Mouse (Mus musculus): Measurements from ENCODE around the gene Pcare. TPM values are rescaled to one million over a fixed set of nuclear protein-coding genes. Genes with fewer than 3 reads are reported as not detected.

Pcare gene
- polyA plus RNA-seq, 1 experiment from 2014 or later: not detected

DNA sequence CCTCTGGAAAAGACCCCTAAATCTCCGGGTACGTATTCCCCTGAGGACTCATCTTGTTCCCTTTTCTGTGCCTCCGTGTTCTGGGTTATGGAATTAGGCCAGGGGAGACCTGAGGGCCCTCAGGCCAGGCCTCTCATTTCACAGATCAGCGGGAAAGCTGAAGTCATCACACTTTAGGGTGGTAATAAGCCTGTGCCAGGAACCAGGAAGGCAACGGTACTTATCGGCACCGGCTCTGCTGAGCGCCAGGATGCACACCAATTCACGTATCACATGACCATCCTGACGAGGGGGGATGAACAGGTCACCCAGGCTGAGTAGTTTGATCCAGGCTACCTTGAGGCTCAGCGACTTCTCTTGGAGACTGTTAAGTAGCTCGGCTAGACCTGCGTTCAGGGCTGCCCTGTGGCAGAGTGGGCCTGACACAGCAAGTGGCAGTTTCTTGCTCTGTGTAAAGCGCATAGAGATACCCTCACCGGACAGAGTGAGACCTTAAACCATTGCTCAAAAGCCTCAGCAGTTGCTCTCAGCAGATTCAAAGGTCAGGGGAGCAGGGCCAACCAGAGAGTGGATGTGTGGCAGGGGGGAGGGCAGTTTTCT, 56.9 kb downstream of the Pcare start:
- no peaks in the 10 kb centered on the region; the same call in 1 of the 2 replicates for H3K4me1 ChIP-seq (replicated peaks; ENCODE audit: control insufficient read depth, insufficient read depth, low read length)
- WGBS: 76% methylated on average over 15 of the region's 15 CpGs

DNA sequence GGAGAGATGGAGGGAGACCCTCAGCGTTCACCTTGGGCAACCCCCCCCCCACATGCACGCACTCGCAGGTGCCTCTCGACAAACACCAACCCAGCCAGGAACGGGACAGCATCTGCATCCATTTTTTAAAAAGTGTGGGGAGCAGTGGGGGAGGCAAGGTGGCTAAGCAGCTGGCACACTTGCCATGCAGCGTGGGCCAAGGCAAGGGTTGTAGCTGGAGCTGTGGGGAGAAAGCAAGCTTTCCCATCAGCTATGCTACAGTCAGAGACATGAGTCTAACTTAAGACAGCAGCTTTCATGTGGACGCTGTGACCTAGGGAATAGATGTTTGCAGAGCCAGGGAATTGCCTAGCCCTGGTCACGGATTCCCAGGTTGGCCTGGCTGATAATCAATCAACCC, 57.5 kb downstream of the Pcare start:
- 84% methylated on average over 8 of the region's 8 CpGs for WGBS
- H3K4me3 ChIP-seq (ENCODE audit: low read depth, low read length): no peak overlapping the region
- no peak overlapping the region for H3K27ac ChIP-seq (ENCODE audit: low read depth, low read length)
- ATAC-seq (replicated peaks; ENCODE audit: low FRiP score): no peak
- H3K9me3 ChIP-seq (ENCODE audit: control insufficient read depth, low read length): no peaks in the 10 kb centered on the region
- DNase-seq (ENCODE audit: low spot score): no peak
- H3K36me3 ChIP-seq (ENCODE audit: control insufficient read depth, insufficient read depth, low read length): no peaks in the 10 kb centered on the region
- H3K9ac ChIP-seq (ENCODE audit: low read depth, low read length): no peak overlapping the region
- no peaks in the 10 kb centered on the region; the same call in 1 of the 2 replicates for H3K4me1 ChIP-seq (replicated peaks; ENCODE audit: control insufficient read depth, insufficient read depth, low read length)
- H3K27me3 ChIP-seq (replicated peaks; ENCODE audit: control insufficient read depth, insufficient read depth, low read length): no peaks in the 10 kb centered on the region
- no peak overlapping the region for H3K4me2 ChIP-seq

More for the DNA sequence above, 56.9 kb downstream of the Pcare start:
- no peak overlapping the region for H3K27ac ChIP-seq (ENCODE audit: low read depth, low read length)
- no peaks in the 10 kb centered on the region for H3K9me3 ChIP-seq (ENCODE audit: control insufficient read depth, low read length)
- no peak overlapping the region for H3K4me2 ChIP-seq
- no peak overlapping the region for H3K9ac ChIP-seq (ENCODE audit: low read depth, low read length)
- no peaks in the 10 kb centered on the region for H3K27me3 ChIP-seq (replicated peaks; ENCODE audit: control insufficient read depth, insufficient read depth, low read length)
- no peak overlapping the region for H3K4me3 ChIP-seq (ENCODE audit: low read depth, low read length)
- no peak for ATAC-seq (replicated peaks; ENCODE audit: low FRiP score)
- H3K36me3 ChIP-seq (ENCODE audit: control insufficient read depth, insufficient read depth, low read length): no peaks in the 10 kb centered on the region
- DNase-seq (ENCODE audit: low spot score): no peak

DNA sequence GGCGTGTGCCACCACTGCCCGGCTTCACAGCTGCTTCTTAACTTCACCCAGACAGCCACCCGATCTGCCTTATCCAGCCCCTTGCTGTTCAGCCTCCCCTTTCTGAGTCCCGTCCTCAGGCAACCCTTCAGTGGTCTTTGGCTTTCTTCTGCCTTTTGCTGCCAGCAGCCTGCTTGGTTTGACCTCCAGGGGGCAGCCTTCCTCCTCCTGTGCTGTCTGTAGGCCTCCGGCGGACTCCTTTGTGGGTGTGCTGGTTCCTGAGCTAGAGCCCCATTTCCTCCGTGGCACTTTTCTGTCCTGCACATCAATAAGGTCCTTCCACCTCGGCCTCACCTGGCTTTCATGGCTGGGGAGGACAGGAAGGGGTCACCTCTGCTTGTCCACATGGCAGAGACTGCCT, 58.9 kb downstream of the Pcare start:
- H3K27me3 ChIP-seq (replicated peaks; ENCODE audit: control insufficient read depth, insufficient read depth, low read length): no peaks in the 10 kb centered on the region
- no peak overlapping the region for H3K4me3 ChIP-seq (ENCODE audit: low read depth, low read length)
- no peak overlapping the region for H3K4me2 ChIP-seq
- ATAC-seq (replicated peaks; ENCODE audit: low FRiP score): no peak
- H3K4me1 ChIP-seq (replicated peaks; ENCODE audit: control insufficient read depth, insufficient read depth, low read length): no peaks in the 10 kb centered on the region; the same call in 1 of the 2 replicates
- H3K27ac ChIP-seq (ENCODE audit: low read depth, low read length): no peak overlapping the region
- H3K36me3 ChIP-seq (ENCODE audit: control insufficient read depth, insufficient read depth, low read length): no peaks in the 10 kb centered on the region
- H3K9me3 ChIP-seq (ENCODE audit: control insufficient read depth, low read length): no peaks in the 10 kb centered on the region
- no peak for DNase-seq (ENCODE audit: low spot score)
- no peak overlapping the region for H3K9ac ChIP-seq (ENCODE audit: low read depth, low read length)
- 53% methylated on average over 8 of the region's 8 CpGs for WGBS

Other genes with a start within 250 kb of the Pcare start
- gene Ndc80, start 226.0 kb downstream of the Pcare start, polyA plus RNA-seq (2014; fragmentation: Nextera tagmentation; extraction: Ambion mirVana): 50.4 and 52.6 TPM in 2 replicates
- 0.43 and 0.47 TPM in 2 replicates for gene Spdya, start 200.8 kb downstream of the Pcare start, polyA plus RNA-seq (2014; fragmentation: Nextera tagmentation; extraction: Ambion mirVana)
- 140 and 158 TPM in 2 replicates for gene Wdr43, start 137.0 kb downstream of the Pcare start, polyA plus RNA-seq (2014; fragmentation: Nextera tagmentation; extraction: Ambion mirVana)
- gene Togaram2, start 79.6 kb downstream of the Pcare start, polyA plus RNA-seq (2014; fragmentation: Nextera tagmentation; extraction: Ambion mirVana): not detected in 2 replicates
- gene Clip4, start 15.6 kb upstream of the Pcare start, polyA plus RNA-seq (2014; fragmentation: Nextera tagmentation; extraction: Ambion mirVana): 1.2 and 1.3 TPM in 2 replicates

Data from liver, embryonic 11.5 days (tissue).